Mouse (Mus musculus): Measurements from ENCODE around the gene Mcat.

The Mcat gene

GRCm38 (mm10) chr15:83539905-83540304 is 23.7 kb downstream of the Mcat start:
- no peak for DNase-seq (ENCODE audit: low read depth in 2 of 2, low spot score in 2 of 2)

- DNase-seq (ENCODE audit: low read depth in 2 of 2, low spot score in 2 of 2) = no peak
Observed at GRCm38 (mm10) chr15:83538855-83539254, 24.7 kb downstream of the Mcat start.

- no peak for DNase-seq (ENCODE audit: low read depth in 2 of 2, low spot score in 2 of 2)
Observed at GRCm38 (mm10) chr15:83535890-83536231, 27.7 kb downstream of the Mcat start.

GRCm38 (mm10) chr15:83534960-83535889 is 28.4 kb downstream of the Mcat start:
- DNase-seq (ENCODE audit: low read depth in 2 of 2, low spot score in 2 of 2) = no peak

GRCm38 (mm10) chr15:83532606-83533005 is 31.0 kb downstream of the Mcat start:
- no peak for DNase-seq (ENCODE audit: low read depth in 2 of 2, low spot score in 2 of 2)

GRCm38 (mm10) chr15:83531961-83532469 is 31.6 kb downstream of the Mcat start:
- no peak for DNase-seq (ENCODE audit: low read depth in 2 of 2, low spot score in 2 of 2)

GRCm38 (mm10) chr15:83530688-83531087 is 32.9 kb downstream of the Mcat start:
- no peak for DNase-seq (ENCODE audit: low read depth in 2 of 2, low spot score in 2 of 2)

GRCm38 (mm10) chr15:83530233-83530632 is 33.4 kb downstream of the Mcat start:
- DNase-seq (ENCODE audit: low read depth in 2 of 2, low spot score in 2 of 2) = no peak

- no peak for DNase-seq (ENCODE audit: low read depth in 2 of 2, low spot score in 2 of 2)
Observed at GRCm38 (mm10) chr15:83529765-83530164, 33.8 kb downstream of the Mcat start.

GRCm38 (mm10) chr15:83528892-83529291 is 34.7 kb downstream of the Mcat start:
- DNase-seq (ENCODE audit: low read depth in 2 of 2, low spot score in 2 of 2) = no peak

GRCm38 (mm10) chr15:83527747-83528146 is 35.8 kb downstream of the Mcat start:
- DNase-seq (ENCODE audit: low read depth in 2 of 2, low spot score in 2 of 2) = no peak

- peak in 1 of 2 experiments; percentile 14 for DNase-seq (ENCODE audit: low read depth in 2 of 2, low spot score in 2 of 2)
Observed at GRCm38 (mm10) chr15:83527092-83527437, 36.5 kb downstream of the Mcat start.

- peak; percentile 28 to 38 for DNase-seq (ENCODE audit: low read depth in 2 of 2, low spot score in 2 of 2)
Observed at GRCm38 (mm10) chr15:83526424-83527091, 37.0 kb downstream of the Mcat start, which contains the start of gene Bik. TSS of gene Bik (plus strand) at chr15:83526862.

- DNase-seq (ENCODE audit: low read depth in 2 of 2, low spot score in 2 of 2) = no peak
Observed at GRCm38 (mm10) chr15:83524333-83524729, 39.3 kb downstream of the Mcat start.

- DNase-seq (ENCODE audit: low read depth in 2 of 2, low spot score in 2 of 2) = no peak
Observed at GRCm38 (mm10) chr15:83523638-83524332, 39.8 kb downstream of the Mcat start.

GRCm38 (mm10) chr15:83523196-83523595 is 40.4 kb downstream of the Mcat start:
- DNase-seq (ENCODE audit: low read depth in 2 of 2, low spot score in 2 of 2) = no peak

GRCm38 (mm10) chr15:83520861-83521382 is 42.7 kb downstream of the Mcat start:
- no peak for DNase-seq (ENCODE audit: low read depth in 2 of 2, low spot score in 2 of 2)

- peak; percentile 50 to 66 for DNase-seq (ENCODE audit: low read depth in 2 of 2, low spot score in 2 of 2)
Observed at GRCm38 (mm10) chr15:83518215-83519048, 45.2 kb downstream of the Mcat start.

- no peak for DNase-seq (ENCODE audit: low read depth in 2 of 2, low spot score in 2 of 2)
Observed at GRCm38 (mm10) chr15:83515018-83515417, 48.6 kb downstream of the Mcat start.

- no peak for DNase-seq (ENCODE audit: low read depth in 2 of 2, low spot score in 2 of 2)
Observed at GRCm38 (mm10) chr15:83512489-83513281, 50.9 kb downstream of the Mcat start.

Data from CD8-positive naive resting alpha-beta T cell, adult 2 months (primary cell).